Mouse (Mus musculus) thymus, postnatal 0 days (tissue): ENCODE measurements at regions not wholly inside any gene's neighbourhood (a gene's known extent, or its start where the extent isn't known, plus 50 kb on each side); places are given as distances from the start of the nearest gene placed in this dataset.
"Not testable (repeated sequence)": the region's sequence is repeated elsewhere in the genome, so short reads cannot be mapped to it uniquely, and the experiment has no call there.

ENCODE experiments used
- DNase-seq: peaks from one replicate; pipeline ENCODE4 v3.0.0-alpha.2; 2015; ENCODE audit warnings: low spot score

DNA sequence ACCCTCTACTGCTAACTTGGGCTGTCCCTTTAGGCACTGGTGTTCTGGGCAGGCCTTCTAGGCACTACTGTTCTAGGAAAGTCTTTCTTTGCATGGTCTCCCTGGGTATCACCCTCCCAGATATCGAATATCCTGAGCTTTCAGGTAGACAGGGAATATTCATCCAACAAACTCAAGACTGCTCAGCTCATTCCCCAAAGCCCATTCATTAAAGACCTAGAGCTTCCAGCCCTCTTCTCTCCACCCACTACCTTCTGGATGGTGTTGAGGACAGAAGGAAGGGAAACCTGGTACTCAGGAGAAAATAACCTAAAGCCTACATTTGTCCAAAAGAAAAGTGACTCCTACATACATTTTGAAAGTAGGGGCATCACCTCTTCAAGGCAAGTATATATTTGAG lies 420.0 kb downstream of the Tcerg1l start:
- no peak for DNase-seq

DNA sequence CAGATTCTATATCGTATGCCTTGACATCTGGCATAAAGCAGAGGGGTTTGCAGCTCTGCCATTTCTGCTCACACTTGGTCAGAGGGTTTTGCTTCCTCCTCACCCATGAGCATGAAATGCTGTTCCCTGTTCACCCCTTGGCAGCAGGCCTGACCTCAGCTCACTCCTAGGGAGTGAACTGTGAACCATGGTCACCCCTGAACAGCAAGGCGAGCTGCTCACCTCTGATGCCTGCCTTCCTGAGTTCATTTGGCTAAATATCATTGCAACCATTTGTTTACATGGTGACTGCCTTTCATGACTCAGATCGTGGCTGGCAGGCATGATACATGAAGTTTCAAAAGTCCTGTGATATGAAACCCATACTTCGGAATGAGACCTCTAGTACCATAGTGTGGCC lies 418.2 kb downstream of the Tcerg1l start:
- DNase-seq, result no peak

DNA sequence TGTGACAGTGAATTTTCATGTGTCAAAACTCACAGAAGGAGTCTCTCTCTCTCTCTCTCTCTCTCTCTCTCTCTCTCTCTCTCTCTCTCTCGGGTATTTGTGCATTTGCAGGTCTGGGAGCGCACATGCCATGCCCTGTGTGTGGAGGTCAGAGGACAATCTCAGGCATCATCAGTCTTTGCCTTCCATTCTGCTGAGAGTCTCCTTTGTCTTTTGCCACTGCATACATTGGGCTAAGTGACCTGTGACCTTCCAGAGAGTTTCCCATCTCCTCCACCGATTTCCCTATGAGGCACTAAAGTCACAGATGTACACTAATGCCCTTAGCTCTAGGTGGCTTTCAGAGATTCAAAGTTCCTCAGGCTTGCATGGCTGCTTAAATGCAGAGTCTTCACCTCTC lies 391.7 kb downstream of the Tcerg1l start:
- DNase-seq, result no peak

DNA sequence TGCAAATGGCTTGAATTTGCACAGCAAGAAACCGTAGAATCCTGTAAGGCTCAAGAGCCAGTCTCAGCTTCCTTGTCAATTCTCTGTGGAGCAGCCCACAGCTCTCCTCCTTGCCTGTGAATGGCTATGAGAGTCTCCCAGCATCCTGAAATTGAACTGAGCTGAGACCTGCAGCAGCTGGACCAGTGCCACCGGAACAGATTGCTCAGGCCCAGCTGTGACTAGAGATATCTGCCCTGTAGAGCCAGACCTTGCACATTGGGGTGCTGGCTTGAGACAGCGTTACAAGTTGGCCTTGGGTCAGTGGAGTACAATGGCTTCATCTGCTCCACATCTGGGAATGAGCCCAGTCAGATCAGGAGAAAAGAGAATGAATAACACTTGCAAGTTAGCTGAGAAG lies 390.6 kb downstream of the Tcerg1l start:
- DNase-seq, result no peak

DNA sequence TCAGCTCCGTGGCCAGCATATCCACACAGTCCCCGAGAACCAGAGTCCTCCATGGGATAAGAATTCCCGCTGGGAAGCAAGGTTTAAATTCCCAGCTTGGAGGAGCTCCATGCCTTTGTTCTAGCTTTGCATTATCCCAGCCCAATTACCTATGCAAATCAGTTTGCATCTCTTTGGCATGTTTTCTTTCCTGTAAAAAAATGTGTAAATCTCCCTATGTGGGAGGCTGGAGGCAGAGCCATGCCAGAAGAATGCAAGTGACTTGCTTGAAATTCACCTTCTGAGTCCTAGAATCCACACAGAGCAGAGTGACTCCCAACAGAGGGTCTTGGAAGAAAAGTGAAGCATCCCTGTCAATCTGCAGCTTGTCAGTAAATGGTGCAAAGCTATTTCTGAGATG lies 388.9 kb downstream of the Tcerg1l start:
- DNase-seq, result no peak

DNA sequence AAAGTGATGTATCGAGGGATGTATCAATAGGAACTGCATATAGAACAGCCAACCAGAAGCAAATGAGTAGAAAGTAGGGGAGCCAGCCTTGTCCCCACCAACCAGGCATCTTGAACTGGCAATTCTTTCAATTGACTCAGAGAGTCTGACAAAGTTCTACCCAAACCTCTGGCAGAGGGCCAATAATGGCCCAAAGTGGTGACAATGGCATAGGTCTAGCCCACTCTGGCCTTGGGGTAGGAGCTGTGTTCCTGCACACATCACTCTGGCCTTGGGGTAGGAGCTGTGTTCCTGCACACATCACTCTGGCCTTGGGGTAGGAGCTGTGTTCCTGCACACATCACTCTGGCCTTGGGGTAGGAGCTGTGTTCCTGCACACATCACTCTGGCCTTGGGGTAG lies 373.5 kb downstream of the Tcerg1l start:
- not testable (repeated sequence) for DNase-seq

DNA sequence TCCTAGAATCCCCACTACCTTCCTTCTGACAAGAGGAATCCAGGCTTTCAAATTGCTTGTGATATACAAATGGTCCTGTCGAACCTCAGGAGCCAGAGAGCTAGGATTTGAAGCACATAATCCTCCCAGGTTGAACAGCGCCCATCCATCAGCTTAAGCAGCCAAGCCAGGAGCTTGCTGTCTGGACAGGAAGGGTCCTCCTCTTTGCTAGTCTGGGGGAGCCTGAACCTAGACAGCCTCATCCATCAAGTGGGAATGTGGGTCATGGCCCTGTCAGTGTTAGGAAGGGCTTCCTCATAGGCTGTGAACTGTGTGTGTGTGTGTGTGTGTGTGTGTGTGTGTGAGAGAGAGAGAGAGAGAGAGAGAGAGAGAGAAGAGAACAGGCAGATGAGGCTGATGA lies 345.8 kb downstream of the Tcerg1l start:
- DNase-seq, result no peak

DNA sequence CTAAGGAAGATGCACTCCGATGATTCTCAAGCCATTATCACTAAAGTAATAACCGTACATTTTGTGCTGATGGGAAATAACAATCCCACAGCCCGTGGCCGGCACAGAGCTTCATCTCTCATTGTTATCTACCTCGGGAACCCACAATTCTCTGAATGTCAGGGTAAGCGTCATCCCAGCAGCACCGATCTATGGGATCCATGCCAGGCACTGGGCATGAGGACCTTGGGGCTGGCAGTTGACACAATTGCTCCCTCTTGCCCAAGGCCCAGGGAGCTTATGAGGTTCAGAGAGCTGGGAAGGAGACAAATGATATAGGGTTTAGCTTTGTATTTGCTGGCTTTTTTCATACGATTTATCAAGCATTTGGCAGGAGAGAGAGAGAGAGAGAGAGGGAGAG lies 342.8 kb downstream of the Tcerg1l start:
- DNase-seq, result no peak

DNA sequence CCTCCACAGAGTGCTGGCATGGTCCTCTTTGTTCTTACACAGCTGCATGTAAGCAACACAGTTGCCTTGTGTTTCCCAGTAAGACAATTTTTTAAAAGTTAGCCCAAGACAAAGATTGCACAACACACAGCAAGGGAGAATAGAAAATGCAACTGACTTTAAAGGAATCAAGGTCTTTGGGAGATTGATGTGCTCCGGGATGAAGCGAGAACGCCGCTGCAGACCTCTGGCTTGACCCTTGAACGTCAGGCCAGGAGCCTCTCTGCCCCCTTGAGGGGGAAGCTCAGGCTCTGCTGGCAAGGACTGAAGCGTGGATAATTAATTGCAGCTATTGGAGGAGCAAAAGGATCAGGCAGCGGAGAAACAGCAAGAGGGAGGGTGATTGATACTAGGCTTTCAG lies 336.4 kb downstream of the Tcerg1l start:
- no peak for DNase-seq

DNA sequence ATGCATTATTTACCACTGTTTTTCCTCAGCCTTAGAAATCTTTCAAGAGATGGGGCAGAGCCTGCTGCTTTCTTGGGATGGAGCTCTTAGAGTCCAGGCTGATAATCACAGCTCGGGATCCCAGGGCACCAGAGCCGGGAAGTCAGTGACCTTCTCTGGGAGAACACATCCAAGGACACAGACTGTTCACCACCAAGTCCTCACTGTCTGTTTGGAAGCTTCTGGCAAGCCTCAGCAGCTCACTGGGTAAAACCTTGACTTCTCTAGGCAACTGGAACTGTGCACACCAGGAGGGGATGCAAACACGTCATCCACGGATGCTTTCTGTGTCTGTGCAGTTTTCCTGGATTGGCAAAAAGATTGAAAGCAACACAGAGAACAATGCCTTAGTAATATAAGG lies 330.6 kb downstream of the Tcerg1l start:
- DNase-seq, result no peak

DNA sequence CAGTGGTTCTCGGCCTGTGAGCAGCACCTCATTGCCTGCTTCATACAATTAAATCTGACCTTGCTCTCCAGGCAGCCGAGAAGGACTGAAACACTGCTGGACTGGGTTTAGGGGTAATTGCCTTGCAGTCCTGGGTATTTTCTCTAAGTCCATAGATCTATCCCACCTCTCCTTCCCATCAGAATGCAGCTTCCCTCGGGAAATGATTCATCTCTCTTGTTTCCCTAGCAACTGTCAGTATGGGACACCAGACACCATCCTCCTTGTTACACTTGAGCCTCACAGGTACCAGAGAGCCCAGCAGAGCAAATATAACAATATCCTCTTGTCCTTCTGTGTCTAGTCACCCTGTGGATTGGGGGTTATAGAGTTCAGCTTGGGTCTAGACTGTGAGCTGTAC lies 322.3 kb downstream of the Tcerg1l start:
- no peak for DNase-seq

DNA sequence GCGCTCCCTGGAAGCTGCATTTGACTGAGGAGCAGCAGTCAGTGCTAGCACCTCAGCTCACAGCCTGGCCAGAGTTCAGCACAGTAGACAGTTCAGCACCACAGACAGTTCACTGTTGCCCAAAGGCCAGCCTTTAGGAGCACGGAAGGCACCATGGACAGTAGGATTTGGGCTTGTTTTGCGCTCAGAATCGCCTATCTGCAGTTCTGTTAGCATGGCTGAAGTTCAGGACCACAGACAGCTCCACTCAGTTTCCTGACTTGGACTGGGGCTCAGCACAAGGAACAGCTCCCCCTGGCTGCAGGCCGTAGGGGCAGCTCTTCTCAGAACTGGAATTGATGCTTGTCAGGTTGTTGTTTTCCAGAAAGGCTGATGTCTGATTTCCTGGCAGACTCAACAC lies 313.6 kb downstream of the Tcerg1l start:
- DNase-seq, result peak; percentile 56

DNA sequence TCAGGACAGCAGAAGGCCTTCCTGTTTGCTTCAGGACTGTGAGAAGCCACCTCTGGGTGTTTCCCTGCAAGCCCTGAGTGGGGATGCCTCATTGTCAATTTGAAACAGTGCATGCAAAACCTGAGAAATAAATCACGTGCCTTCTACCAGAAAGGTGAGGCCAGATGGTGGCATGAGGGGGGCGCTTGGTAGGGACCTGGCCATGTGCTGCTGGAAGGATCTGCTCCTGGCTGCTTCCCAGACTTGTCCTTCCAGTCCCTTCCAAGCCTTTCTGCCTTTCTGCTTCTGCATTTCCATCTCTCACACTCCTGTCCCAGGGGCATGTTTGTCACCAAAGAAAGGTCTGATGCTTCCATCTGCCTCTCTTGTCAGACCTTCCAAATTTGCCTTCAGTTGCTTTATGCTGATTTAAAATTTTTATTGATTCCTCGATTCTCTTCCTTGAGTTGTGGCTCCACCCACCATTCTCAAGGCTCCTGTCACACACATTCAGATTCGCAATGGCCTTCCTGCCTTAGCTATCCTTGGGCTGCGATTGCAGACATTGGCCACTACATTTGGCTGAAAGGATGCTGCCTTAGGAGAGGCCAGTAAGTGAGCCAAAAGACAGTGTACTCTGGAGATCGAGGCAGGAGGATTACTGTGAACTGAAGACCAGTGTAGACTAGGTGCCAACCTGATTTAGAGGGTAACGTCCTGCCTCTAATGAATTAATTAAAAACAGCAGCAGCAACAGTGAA lies 289.9 kb downstream of the Tcerg1l start:
- no peak for DNase-seq

DNA sequence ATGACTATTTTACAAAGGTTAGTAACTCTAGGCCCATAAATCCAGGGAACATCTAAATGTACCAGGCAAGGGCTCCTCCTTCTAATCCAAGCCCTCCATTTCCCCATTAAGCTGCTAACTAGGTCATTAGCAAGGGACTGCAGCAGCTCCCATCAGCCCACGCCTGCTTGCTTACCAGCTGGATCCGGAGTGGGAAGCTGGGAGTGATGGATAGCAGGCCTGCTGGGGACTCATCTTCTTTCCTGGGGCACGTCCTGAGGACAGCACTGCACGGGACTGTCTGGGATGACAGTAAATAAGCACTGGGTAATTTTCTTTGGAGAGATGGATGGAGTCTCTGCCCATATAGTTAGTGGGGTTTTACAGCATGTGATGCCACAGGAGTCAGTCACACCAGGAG lies 276.0 kb downstream of the Tcerg1l start:
- no peak for DNase-seq

DNA sequence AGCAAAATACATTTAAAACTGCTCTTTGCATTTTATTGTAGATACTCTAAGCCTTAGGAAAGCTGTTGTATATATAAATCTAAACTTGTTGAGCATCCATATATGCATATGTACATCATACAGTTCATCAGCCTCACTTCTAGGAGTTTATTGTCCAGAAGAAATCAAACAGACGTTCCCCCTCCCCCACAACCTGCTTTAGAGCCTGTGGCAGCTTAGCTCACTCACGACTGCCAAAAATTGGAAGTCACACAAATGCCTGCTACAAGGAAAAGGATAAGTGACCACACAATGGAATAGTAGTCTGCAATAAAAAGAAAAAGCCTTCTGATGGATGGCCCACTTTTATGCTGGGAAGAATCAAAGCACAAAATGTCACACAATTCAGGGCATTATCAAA lies 267.8 kb downstream of the Tcerg1l start:
- DNase-seq, result no peak

DNA sequence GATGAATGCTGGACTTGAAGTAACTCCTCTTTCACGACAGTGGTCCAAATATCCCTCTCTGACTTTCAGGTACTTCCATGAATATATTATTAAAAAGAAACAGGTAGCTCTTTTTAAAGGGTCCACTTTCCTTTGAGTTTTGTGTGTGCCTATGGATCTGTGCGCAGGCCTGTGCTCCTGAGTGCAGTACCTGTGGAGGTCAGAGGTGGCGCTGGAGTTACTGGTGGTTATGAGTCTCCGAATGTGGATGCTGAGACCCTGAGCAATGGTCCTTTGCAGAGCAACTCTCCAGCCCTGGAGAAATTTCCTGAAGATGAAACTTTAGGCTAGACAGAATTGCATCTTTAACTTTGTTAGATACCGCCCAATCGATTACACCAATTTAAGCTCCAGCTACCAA lies 264.1 kb downstream of the Tcerg1l start:
- DNase-seq, result no peak

DNA sequence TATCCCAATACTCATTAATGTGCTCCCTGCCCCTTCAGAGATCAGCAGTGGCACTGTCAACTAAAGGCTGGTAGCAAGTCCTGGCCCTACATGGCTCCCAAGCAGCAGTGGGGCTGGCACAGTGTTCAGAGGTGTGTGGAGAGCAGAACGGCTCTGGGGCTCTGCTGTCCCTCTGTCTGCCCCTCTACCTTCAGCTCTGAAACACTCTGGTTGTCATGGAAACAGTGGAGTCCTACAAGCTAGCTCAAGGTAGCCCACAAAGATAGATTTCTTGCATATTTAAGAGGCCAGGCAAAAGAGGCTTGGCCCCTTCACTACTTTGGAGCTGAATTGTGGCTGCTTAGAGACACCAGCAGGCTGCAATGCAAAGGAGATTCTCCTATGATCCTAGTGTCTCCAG lies 259.6 kb downstream of the Tcerg1l start:
- no peak for DNase-seq

DNA sequence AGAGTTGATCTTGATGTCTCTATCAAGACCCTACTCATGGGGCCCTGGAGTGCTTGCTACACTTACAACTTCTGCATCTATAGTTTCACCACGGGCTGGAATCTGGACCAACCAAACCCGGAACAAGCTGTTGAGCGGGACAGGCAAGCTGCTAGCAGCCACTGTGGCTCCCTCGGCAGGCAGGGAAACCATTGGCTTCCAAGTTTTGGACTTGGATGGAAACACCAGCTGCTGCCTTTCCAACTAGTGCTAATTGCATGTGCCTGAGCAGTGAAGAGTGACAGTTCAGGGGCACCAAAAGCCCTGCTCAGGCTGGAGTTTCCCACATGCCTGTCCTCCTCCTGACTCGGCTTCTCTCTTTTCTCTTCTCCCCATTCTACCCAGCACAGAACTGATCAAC lies 257.8 kb downstream of the Tcerg1l start:
- DNase-seq, result no peak

DNA sequence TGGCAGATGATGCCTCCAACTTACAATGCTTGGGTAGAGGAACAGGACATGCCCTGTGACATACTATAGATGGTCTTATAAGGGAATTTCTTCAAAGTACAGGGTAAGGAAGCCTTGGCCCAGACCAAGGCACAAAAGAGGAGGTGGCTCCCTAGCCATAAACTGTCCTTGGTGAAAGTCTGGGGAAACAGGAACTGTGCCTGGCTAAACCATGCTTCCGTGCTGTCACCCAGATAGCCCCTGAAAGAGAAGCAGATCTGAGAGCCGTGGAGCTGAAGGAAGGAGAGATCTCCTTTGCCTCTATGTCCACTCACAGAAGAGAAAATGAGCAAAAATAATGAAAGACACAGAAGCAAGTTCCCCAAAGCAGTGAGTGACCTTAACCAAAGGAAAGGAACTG lies 248.0 kb downstream of the Tcerg1l start:
- DNase-seq, result no peak

DNA sequence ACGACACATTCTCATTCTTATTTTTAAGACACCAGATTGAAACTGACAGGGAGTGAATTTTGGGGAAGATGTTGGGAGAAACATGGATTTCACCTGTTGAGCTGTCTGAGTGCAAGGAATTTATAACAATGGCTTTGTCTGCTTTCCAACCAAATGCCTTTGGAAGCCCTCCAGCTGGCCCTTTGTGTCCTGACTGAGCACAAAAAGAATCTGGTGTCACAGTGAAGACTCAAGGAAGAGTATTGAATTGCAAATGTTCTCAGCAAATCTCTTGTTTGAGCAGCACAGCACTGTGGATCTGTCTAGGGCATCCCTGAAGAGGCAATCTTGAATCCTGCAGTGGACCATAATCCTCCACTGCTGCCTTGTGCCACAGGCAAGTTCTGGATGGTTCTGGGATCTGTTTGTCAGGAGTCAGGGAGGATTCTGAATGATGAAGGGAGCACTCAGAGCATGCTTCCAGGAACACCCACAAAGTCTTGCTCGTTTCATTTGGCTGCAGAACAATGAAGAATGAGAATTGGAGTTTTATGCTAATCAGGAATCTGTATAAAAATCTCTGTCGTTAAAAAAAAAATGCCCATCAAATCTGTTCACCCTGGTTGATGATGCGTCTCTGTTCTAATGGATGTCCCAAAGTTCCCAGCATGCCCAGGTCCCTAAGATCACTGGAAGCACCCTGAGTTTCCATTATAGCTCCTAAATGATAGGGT lies 243.9 kb downstream of the Tcerg1l start:
- DNase-seq, result no peak
